Mouse (Mus musculus) limb, embryonic 15.5 days (tissue): ENCODE data around the gene Glt1d1. TPM values are rescaled to one million over a fixed set of nuclear protein-coding genes. Genes with fewer than 3 reads are reported as not detected.

Source experiments
- ATAC-seq: fragments of 200-750 bp; cut with Nextera tagmentation; 2 replicates; pipeline ENCODE4 v1.8.0; 2017; ENCODE audit warnings: low read depth, moderate TSS enrichment; ENCODE audit not compliant: insufficient number of reproducible peaks, low FRiP score, low TSS enrichment
- H3K27ac ChIP-seq: fragments of 300-500 bp; sonication (generic); 2 replicates; pipeline ENCODE4 v1.5.1; 2015; ENCODE audit warnings: moderate library complexity, mild to moderate bottlenecking, inconsistent platforms
- H3K27me3 ChIP-seq: fragments of 300-500 bp; sonication (generic); 2 replicates; pipeline ENCODE4 v1.6.1; 2015; ENCODE audit warnings: inconsistent platforms
- H3K36me3 ChIP-seq: fragments of 300-500 bp; sonication (generic); 2 replicates; pipeline ENCODE4 v1.6.1; 2015; ENCODE audit warnings: inconsistent platforms
- H3K4me1 ChIP-seq: fragments of 300-500 bp; sonication (generic); 2 replicates; pipeline ENCODE4 v1.6.1; 2015; ENCODE audit warnings: inconsistent platforms
- H3K4me2 ChIP-seq: fragments of 300-500 bp; sonication (generic); 2 replicates; pipeline ENCODE4 v1.6.1; 2015; ENCODE audit warnings: mild to moderate bottlenecking, inconsistent platforms
- H3K4me3 ChIP-seq: fragments of 300-500 bp; sonication (generic); 2 replicates; pipeline ENCODE4 v1.5.1; 2015; ENCODE audit warnings: mild to moderate bottlenecking, inconsistent platforms
- H3K9ac ChIP-seq: fragments of 300-500 bp; sonication (generic); 2 replicates; pipeline ENCODE4 v1.6.1; 2015; ENCODE audit warnings: inconsistent platforms
- H3K9me3 ChIP-seq: fragments of 300-500 bp; sonication (generic); 2 replicates; pipeline ENCODE4 v1.6.1; 2016; ENCODE audit warnings: inconsistent platforms
- WGBS: fragments of 180-500 bp; shearing (Covaris S2); methylation state at CpG from one replicate; pipeline ENCODE4 v1.1.7; 2015; 5-methylcytosine and 5-hydroxymethylcytosine counted together
- polyA plus RNA-seq: library from polyadenylated mRNA; unstranded; fragments of >200 nt; fragmentation: Nextera tagmentation; extraction: Ambion mirVana; gene quantifications from 2 replicates; pipeline ENCODE4 v1.2.1, GENCODE M21; 2015

Glt1d1 gene
- polyA plus RNA-seq, 1 experiment from 2014 or later = 0.37 TPM

DNA sequence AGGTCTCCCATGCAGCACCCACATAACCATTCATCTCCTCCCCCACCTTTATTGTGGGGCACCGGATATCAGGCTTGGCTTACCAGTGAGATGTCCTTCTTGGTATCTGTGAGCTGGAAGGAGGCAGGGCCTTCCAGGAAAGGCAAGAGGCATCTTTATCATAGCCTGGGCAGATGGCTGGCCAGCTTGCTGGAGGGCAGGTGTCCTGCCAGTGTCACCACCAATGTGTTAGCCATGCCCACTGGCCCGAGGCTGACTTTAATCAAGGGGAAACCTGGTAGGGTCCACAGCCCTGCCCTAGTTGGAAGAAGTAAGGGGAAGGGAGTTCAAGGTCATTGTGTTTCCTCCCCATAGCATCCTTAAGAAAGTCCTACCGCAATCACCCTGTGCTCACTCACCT lies 123.9 kb downstream of the Glt1d1 start:
- Histone ChIP-seq H3K27me3 (no peaks in the 10 kb centered on the region), H3K36me3 (no peaks in the 10 kb centered on the region), H3K4me2 (no peak overlapping the region), H3K9ac (no peak overlapping the region), H3K4me3 (no peak overlapping the region), H3K4me1 (0 out of 2 replicates have a peak, but pooled peaks cover 4% of the 10 kb centered on the region), H3K9me3 (no peaks in the 10 kb centered on the region), H3K27ac (no peak overlapping the region)
- 87% methylated on average over 3 of the region's 3 CpGs for WGBS
- no peak for ATAC-seq

DNA sequence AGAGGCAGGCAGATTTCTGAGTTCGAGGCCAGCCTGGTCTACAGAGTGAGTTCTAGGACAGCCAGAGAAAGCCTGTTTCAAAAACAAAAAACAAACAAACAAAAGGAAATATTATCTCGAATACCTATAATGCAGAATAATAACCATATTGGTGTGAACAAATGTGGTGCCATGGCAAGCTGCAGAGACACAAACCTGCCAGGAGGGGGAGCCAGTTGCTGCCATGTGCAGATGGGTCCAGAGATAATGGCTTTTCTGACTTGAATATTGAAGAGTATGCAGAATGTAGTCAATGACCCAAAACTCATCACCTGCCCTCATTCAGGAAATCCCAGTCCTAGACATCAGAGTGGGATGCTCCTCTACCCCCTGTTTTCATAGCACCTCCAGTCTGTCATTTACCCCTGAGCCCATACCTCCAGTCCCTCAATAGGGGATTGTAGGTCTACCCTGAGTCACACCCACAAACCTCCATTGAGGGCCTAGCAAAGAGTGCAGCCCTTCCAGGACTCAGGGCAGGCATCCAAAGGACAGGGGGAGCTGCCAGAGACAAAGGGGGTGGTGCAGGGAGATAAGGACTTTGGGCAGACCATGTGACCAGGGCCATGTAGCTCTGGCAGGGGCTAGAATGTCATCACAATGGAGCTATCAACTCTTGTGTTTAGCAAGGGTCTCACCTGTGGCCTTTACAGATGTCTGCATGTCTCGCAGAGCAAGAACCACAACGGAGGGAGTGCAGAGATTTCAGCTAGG lies 124.8 kb downstream of the Glt1d1 start:
- no peaks in the 10 kb centered on the region for H3K36me3 ChIP-seq
- H3K4me3 ChIP-seq = no peak overlapping the region
- ATAC-seq = no peak
- H3K4me2 ChIP-seq = no peak overlapping the region
- WGBS = 80% methylated on average over 4 of the region's 4 CpGs
- H3K9ac ChIP-seq = no peak overlapping the region
- H3K27me3 ChIP-seq = no peaks in the 10 kb centered on the region
- H3K4me1 ChIP-seq = 0 out of 2 replicates have a peak, but pooled peaks cover 2% of the 10 kb centered on the region
- no peak overlapping the region for H3K27ac ChIP-seq
- H3K9me3 ChIP-seq = no peaks in the 10 kb centered on the region

DNA sequence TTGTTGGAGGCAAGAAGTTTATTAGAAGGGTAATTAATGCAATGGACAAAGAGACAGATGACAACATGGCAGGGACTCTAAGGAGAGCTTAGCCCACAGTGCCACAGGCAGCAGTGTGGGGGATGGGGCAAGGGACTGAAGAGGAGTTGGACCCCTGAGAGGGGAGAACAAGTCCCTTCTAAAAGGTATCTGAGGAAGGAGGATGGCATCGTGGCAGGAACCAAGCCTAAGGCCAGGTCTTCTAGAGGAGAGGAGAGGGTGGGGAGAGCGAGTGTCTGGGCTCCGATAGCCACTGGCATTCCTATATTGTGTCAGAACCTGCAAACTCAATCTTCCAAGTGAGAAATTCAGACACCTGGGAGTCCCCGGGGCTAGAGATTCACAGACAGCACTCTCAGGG lies 126.5 kb downstream of the Glt1d1 start:
- H3K9me3 ChIP-seq = no peaks in the 10 kb centered on the region
- H3K4me3 ChIP-seq = no peak overlapping the region
- no peak for ATAC-seq
- H3K36me3 ChIP-seq = no peaks in the 10 kb centered on the region
- no peaks in the 10 kb centered on the region for H3K4me1 ChIP-seq
- no peaks in the 10 kb centered on the region for H3K27me3 ChIP-seq
- no peak overlapping the region for H3K27ac ChIP-seq
- 61% methylated on average over 4 of the region's 4 CpGs for WGBS
- H3K4me2 ChIP-seq = no peak overlapping the region
- no peak overlapping the region for H3K9ac ChIP-seq

Other genes with a start within 250 kb of the Glt1d1 start
- gene Slc15a4, start 635 bp downstream of the Glt1d1 start, polyA plus RNA-seq = 20.5 and 23.5 TPM in 2 replicates